Mouse (Mus musculus) ES-Bruce4 (cell line): ENCODE measurements around the gene Veph1.

Experiments
- CTCF ChIP-seq: IDR thresholded peaks from one replicate; pipeline ENCODE4 v1.8.1; 2011; ENCODE audit warnings: low read depth, low read length
- EP300 ChIP-seq: IDR thresholded peaks from 2 replicates; pipeline ENCODE4 v1.6.1; 2011; ENCODE audit warnings: low read depth, low read length; ENCODE audit not compliant: insufficient read depth
- POLR2A ChIP-seq: IDR thresholded peaks from one replicate; pipeline ENCODE4 v1.8.1; 2011; ENCODE audit warnings: low read length; ENCODE audit not compliant: insufficient read depth

DNA sequence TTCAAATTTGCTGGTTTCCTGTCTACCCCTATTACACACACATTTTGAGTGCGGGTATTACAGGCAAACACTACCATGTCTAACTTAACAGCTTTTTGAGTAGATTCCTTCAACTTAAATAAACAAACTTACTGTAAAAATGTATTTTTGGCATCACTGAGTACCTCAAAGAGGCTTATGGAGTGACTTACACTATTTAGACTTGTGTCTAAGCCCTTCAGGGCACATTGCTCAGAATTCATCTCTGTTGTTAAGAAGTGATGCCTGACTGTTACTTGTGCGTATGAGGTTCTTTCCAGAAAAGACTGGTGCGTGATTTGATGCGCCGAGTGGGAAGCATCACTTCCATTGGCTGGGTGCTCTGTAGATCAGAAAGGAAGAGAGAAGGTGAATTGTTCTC lies 277.5 kb downstream of the Veph1 start:
- TF ChIP-seq CTCF (no peak), EP300 (no peak), POLR2A (no peak)
